Mouse (Mus musculus): ENCODE data around the gene Fcgr4.
"Not testable (repeated sequence)": the region's sequence is repeated elsewhere in the genome, so short reads cannot be mapped to it uniquely, and the experiment has no call there.

DNA sequence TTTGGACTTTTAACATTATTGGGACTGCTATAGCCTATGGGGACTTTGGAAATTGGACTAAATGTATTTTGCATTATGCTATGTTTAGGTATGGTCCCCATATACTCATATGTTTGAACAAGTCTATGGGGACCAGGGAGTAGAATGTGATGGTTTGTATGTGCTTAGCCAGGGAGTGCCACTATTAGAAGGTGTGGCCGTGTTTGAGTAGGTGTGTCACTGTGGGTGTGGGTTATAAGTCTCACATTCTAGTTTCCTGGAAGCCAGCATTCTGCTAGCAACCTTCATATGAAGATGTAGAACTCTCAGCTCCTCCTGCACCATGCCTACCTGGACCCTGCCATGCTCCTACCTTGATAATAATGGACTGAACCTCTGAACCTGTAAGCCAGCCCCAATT lies 37.0 kb upstream of the Fcgr4 start:
- not testable (repeated sequence) for TF ChIP-seq CTCF (IDR thresholded peaks at IDR 0.05; ENCODE audit: low read depth); EP300 (optimal IDR thresholded peaks at IDR 0.05)
